Mouse (Mus musculus) cerebellum, postnatal 14 days (tissue): ENCODE results near the gene Sipa1l1.

Experiments
- DNase-seq, 2 experiments: peaks; one replicate each; pipeline ENCODE4 v3.0.0; 2021; ENCODE audit warnings: mixed read lengths in 2 of 2

The Sipa1l1 gene

GRCm38 (mm10) chr12:82168820-82169533, at the start of gene Sipa1l1:
Gene Sipa1l1, plus strand, starts transcription at chr12:82169320.
- peak; percentile 95 to 97 for DNase-seq

DNA sequence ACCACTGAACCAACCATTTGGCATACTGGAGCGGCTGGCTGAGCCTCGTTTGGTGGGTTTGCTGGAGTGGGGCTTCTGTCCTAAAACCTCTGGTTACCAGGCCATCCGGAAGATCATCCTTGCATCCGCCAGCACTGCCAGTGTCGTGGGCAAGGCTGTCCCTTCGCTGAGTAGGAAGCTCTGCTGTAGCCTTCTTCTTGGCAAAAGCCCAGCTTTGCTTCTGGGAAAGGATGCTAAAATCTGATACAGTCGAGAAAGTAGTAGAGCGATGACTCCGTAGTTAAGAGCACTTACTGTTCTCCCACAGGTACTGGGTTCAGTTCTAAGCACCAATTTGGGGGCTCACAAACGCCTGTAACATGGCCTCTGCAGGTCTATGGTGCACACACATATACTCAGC, 47.2 kb upstream of the Sipa1l1 start:
- DNase-seq, result no peak

DNA sequence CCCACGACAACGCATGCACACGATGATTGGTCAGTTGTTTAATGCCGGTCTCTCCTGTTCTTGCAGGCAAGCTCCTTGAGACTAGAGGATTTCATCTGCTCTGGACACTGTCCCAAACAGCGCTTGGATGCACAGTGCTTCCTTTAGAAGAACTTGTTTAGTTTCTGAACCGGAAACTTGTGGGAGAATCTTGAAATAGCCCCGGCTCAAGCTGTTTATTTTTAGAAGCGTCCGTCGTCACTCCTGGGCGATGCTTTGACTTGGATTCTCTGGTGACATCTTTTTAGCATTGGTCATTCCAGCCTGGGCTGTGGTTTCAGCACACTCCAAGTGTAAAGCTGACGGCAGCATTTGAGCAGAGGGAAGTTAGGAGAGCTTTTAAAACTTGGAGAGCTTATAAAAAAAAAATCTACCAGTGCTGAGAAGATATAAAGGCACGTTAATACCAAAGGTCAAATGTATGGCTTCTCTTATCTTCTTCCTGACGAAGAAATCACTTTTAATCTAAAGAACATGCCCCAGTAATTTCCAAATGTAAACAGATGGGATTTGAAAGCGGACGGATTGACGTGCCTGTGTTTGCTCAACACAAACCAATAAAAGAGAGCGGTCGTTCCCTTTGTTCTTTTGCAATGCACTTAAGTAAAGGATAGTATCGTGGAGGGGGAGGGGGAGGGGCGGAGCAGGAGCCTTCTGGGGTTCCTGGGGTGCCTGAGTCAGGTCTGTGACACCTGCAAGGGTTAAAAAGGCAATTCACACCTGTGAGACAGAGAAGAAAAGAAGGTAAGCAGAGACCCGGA, 46.5 kb upstream of the Sipa1l1 start:
- DNase-seq, result no peak

DNA sequence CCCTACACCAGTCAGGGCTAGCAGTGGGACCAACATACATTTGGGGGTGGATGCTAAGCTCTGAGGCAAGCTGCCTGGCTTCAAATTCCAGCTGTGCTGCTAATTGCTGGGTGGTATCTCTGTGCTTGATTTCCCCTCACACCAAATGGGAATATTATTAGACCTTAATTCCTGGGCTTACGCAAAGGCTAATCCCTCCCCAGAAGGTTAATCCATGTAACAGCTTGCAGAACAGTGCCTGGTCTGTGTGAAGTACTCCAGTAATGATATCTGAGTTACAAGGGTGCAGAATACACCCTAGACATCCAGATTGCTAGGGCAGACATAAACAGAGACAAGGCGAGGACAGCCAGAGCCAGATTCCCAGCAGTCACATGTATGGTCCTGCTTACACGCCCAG, 42.3 kb upstream of the Sipa1l1 start:
- DNase-seq, result no peak

DNA sequence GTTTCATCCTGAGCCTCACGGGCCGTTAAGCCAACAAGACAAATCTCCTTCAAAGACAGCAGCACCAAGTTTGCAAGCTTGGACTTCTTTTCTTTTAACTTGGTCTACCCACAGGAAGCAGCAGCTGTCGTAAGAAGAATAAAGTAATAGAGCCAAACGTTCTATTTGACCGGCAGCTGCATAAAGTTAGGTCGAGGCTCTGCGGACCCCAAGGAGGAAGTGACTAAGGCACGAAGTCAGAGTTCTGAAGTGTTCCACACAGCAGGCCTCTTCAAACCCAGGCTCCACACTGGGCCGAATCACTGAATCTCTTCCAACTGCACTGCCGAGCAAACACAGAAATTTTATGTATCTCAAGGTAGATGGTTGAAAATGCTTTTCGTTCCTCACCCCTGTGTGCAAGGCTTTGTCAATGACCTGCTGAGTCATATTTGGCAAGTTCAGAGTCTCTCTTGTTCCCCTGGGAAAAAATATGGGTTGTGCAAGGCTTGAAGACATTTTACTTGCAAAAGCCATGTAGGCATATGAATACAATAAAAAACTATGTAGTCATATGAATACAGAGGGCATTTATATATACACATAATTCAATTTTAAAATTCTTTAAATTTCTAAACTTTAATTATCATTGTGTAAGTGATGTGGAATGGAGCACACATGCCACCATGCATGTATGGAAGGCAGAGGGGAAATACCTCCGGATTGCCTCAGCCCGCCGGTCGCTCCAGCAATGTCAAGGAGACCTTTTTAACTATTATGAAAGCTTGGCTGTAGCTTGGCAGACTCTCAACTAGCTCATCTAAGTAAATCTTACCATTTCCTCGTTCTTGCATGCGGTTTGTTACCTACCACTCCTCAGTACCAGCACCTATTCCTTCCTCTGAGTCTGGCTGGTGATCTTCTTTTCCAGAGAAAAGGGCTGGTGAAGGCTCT, 29.6 kb upstream of the Sipa1l1 start:
- DNase-seq, result no peak

GRCm38 (mm10) chr12:82143371-82143770, 25.7 kb upstream of the Sipa1l1 start:
- DNase-seq, result no peak

DNA sequence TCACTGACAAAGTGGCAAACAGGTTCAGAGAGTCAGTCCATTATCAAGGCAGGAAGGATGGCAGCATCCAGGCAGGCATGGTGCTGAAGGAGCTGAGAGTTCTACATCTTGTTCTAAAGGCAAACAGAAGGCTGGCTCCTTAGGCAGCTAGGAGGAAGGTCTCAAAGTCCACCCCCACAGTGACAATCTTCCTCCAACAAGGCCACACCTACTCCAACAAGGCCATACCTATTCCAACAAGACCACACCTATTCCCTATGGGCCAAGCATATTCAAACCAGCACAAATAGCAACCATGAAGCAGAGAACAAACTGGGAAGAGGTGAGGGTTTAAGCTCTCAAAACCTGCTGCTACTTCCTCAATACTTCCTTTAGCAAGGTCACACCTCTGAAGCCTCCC, 23.9 kb upstream of the Sipa1l1 start:
- no peak for DNase-seq

DNA sequence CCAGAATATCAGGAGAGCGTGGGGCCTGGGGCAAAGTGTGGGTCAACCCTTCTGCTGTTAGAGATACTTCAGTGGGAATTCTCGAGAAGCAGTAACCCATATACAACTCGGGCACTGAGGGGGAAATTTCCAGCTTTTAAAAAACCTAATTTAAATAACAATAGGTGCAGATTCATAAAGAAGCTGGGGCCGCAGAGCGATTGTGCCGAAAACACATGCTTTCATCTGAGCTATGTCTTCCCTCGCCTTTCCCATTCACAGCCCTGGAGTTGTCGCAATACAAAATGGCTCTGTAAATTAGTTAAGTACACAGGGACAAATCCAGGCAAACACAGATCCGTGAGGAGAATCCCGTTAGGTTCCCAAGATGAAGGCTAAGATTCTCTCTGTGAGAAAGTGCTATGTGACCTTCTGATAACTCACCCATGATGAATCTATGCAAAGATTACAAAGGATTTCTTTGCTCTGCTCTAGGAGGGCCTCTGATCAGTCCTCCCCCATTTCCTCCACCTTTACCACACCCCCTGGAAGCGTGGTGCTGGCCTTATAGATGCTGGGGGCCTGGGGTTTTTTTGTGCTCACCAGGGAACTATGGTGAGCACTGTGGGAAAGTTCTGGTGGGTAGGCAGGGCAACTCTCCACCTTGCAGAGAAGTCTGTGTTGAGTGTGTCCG, 22.0 kb upstream of the Sipa1l1 start:
- DNase-seq, result no peak

- DNase-seq, result no peak
Measured at GRCm38 (mm10) chr12:82148328-82148930, 20.7 kb upstream of the Sipa1l1 start.

DNA sequence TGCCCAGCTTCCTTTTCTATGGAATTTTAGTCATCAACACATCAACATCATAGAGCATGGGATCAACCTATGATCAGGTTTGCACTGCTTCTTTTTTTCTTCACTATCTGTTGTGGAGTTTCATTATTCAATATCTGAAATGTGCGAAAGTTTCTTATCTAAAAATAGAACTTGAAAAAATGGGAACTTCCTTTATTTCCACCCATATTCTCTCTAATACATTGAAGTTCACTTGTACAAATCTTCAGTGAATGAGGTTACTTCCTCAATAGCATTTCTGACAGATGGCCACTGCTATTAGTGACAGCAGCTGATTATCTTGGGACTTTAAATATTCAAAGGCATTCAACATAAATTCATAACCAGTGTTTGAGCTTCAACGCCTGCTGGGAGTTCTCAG, 18.1 kb upstream of the Sipa1l1 start:
- no peak for DNase-seq

- peak in 1 of 2 experiments; percentile 9 for DNase-seq
Measured at GRCm38 (mm10) chr12:82154527-82154926, 14.6 kb upstream of the Sipa1l1 start.

- no peak for DNase-seq
Measured at GRCm38 (mm10) chr12:82158516-82158915, 10.6 kb upstream of the Sipa1l1 start.

DNA sequence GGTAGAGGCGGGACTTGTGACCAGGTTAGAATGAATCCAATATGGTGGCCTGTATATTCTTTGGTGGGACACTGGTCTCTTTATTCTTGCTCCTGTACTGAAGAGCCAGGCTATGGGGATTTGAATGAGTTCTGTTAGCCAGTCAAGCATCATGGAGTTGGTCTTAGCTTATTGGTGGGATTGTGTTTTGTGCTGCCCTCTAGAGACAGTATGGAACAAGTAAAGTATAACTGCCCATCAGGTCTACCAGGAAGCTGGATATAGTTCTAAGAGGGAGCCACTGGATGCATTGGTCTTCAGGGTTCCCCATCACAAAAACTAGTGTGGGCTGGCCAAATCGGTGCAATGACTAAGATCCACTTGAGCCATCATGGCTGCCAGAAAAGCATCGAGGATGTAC, 9.7 kb upstream of the Sipa1l1 start:
- no peak for DNase-seq

- DNase-seq, result no peak
Measured at GRCm38 (mm10) chr12:82165651-82166050, 3.5 kb upstream of the Sipa1l1 start.

DNA sequence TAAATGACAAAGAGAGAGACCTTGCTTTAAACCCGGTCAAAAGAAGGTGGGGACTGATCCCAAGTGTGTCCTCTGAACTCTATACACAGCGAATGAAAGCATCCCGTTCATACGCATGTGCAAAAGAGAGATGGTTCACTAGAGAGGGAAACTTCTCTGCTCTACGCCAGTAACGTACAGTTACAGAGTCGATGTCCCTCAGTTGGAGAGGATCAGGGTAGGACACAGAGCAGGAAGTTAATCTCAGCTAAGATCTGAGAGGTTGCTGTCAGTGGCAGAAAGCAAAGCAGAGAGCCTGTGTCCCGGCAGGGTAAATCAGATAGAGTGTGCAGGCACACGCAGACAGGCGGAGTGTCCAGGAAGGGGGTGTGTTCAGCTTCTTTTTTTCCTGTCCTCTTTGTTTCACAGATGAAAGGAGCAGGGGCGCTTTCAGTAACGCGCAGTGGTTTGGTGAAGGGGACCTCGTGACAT, 3.0 kb upstream of the Sipa1l1 start:
- no peak for DNase-seq

GRCm38 (mm10) chr12:82169571-82170431, 681 bp downstream of the Sipa1l1 start:
- DNase-seq, result peak; percentile 66

GRCm38 (mm10) chr12:82170461-82171279, 1.6 kb downstream of the Sipa1l1 start:
- peak; percentile 35 to 42 for DNase-seq

GRCm38 (mm10) chr12:82171591-82171990, 2.5 kb downstream of the Sipa1l1 start:
- DNase-seq, result peak; percentile 56 to 66

- DNase-seq, result no peak
Measured at GRCm38 (mm10) chr12:82173623-82174022, 4.5 kb downstream of the Sipa1l1 start.

DNA sequence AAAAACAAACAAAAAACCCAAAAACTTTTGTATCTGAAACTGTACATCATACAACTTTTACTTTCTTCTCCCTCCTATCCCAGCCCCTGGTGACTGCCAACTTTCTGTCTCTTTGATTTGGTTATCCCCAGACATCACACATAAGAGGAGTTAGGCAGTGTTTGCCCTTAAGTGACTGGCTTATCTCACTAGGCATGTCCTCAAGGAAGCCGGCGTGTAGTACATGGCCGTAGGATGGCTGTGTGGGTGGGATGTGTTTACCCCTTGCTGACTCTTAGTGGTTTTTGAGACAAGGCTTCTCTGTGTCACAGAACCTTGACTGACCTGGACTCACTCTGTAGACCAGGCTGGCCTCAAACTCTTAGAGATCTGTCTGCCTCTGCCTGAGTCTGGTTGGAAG, 6.6 kb downstream of the Sipa1l1 start:
- no peak for DNase-seq
